Mouse (Mus musculus): Measurements from ENCODE around the gene Kdf1. TPM values are rescaled to one million over a fixed set of nuclear protein-coding genes. Genes with fewer than 3 reads are reported as not detected.

Gene Kdf1
- 8.6 and 10.3 TPM in 2 replicates for polyA plus RNA-seq (2015; fragmentation: Nextera tagmentation; extraction: Ambion mirVana)

DNA sequence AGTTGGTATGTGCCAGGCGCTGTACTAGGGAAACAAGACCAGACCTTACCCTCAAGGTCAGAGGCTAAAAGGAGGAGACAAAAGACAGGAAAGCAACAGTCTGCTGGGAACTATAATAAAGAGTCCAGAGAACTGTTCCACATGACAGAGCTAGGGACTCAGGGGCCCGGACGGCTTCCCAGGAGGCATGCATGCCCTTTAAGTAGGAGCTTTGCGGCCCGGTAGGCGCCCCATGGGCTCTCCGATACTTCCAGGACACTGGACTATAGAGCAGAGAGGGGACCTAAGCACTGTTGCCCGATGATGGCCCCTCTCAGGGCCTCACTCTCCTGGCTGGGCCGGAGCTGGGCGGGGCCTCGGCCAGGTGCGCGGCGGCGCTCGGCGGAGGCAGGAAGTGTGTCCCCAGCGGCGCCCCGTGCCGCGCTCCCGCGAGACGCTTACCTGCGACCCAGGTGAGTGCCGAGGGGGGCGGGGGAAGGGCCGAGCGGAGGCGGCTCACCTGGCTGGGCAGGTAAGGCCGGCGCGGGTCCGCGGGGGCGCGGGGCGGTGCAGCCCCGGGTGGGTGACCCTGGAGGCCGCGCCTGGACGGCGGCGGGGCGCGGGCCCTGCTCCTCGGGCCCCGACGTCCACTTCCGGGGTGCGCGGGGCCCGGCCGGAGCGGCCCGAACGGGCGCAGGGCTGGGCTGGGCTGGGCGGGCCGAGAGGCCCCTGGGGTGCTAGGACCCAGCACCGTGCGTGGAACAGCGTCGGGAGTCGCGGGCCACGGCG is at the start of gene Kdf1:
Gene Kdf1, plus strand, starts transcription at position 363 of the 768 bp plus-strand sequence.
- H3K9me3 ChIP-seq, result no peaks in the 10 kb centered on the region
- ATAC-seq (ENCODE audit: low FRiP score, low read depth), result peak; percentile 40; the same call in 1 of the 2 replicates
- H3K4me2 ChIP-seq (replicated peaks), result peak within 1 kb of the TSS; percentile 72
- peaks cover 7% of the 10 kb centered on the region; the same call in 1 of the 2 replicates for H3K4me1 ChIP-seq
- peak within 1 kb of the TSS; percentile 53 for H3K4me3 ChIP-seq
- peak within 1 kb of the TSS; percentile 59 for H3K9ac ChIP-seq
- peaks cover 64% of the 10 kb centered on the region for H3K27me3 ChIP-seq
- H3K27ac ChIP-seq, result no peak within 1 kb of the TSS
- 3% methylated on average over 68 of the region's 69 CpGs for WGBS
- no peaks in the 10 kb centered on the region for H3K36me3 ChIP-seq

DNA sequence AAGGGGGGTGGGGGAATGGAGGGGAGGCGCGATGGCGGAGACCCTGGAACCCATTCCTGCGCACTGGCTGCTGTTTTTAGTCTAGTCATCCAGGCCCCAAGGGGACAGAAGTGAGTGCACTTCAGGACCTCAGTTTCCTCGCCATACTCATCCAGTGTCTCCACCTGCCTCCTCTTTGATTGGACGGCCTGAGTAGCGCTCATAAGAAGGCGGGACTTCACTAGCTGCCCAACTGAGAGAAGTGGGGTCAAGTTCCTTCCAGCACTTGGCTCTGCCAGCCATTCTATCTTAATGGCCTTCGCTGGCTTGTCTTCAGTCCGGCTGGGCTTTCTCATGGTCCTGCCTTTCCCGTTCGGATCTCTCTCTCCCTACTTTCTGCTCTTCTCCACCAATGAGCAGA is 49.6 kb upstream of the Kdf1 start:
- 0 out of 2 replicates have a peak, but pooled peaks cover 4% of the 10 kb centered on the region for H3K9me3 ChIP-seq

DNA sequence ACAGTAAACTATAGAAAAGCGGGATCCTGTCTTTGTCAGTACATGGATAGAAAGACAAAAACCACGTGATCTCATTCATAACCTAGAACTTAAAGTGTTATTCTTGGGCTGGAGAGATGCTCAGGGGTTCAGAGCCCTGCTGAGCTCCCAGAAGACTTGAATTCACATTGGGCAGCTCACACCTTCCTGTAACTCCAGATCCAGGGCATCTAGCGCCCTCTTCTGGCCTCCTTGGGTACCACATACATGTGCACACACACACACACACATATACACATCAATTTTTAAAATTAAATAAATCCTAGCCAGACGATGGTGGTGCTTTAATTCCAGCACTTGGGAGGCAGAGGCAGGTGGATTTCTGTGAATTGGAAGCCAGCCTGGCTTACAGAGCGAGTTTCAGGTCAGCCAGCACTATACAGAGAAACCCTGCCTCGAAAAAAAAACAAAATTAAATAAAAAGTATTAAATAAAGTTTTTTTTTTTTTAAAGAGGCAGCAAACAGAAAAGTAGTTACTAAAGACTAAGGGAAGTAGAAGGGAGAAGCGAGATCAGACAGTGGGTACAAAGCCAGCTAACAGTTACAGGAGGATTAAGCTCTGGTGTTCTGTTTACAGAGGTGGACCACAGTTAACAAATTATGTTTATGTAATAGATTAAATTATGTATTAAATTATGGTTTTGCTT is 47.5 kb upstream of the Kdf1 start:
- H3K27me3 ChIP-seq, result peaks cover 3% of the 10 kb centered on the region; the same call in 1 of the 2 replicates
- H3K4me3 ChIP-seq, result no peak overlapping the region
- ATAC-seq (ENCODE audit: low FRiP score, low read depth), result no peak
- H3K27ac ChIP-seq, result no peak overlapping the region
- peaks cover 11% of the 10 kb centered on the region; the same call in 1 of the 2 replicates for H3K4me1 ChIP-seq
- 83% methylated on average over 7 of the region's 7 CpGs for WGBS
- H3K4me2 ChIP-seq (replicated peaks), result no peak overlapping the region
- 0 out of 2 replicates have a peak, but pooled peaks cover 4% of the 10 kb centered on the region for H3K9me3 ChIP-seq
- H3K36me3 ChIP-seq, result no peaks in the 10 kb centered on the region
- H3K9ac ChIP-seq, result no peak overlapping the region

More for the DNA sequence above, 49.6 kb upstream of the Kdf1 start:
- Histone ChIP-seq H3K27me3 (no peaks in the 10 kb centered on the region; the same call in 1 of the 2 replicates), H3K4me2 (replicated peaks) (peak overlapping the region; percentile 95), H3K27ac (no peak overlapping the region), H3K4me3 (peak overlapping the region; percentile 60), H3K4me1 (peaks cover 11% of the 10 kb centered on the region; the same call in 1 of the 2 replicates), H3K9ac (no peak overlapping the region), H3K36me3 (no peaks in the 10 kb centered on the region)
- 0 out of 2 replicates have a peak, but pooled peaks have one; percentile 17 for ATAC-seq (ENCODE audit: low FRiP score, low read depth)
- 16% methylated on average over 12 of the region's 12 CpGs for whole genome bisulfite sequencing

DNA sequence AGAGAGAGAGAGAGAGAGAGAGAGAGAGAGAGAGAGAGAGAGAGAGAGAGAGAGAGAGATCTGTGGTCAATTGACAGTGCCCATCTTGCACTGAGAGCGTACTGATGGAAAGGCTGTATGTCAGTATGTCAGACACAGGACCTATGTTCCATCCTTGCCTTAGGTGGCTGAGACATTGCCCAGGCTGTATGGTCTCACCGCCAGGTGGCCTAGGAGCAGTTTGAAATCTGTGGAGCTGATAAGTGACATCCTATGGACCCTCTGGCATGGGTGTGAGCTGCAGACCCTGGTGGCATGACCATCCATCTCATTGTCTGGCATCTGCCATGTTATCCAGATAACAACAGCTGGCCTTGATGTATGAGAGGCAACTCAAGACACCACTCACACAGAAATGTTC is 44.9 kb upstream of the Kdf1 start:
- Histone ChIP-seq H3K27ac (no peak overlapping the region), H3K9me3 (0 out of 2 replicates have a peak, but pooled peaks cover 4% of the 10 kb centered on the region), H3K4me3 (no peak overlapping the region), H3K9ac (no peak overlapping the region), H3K4me1 (peaks cover 5% of the 10 kb centered on the region; the same call in 1 of the 2 replicates), H3K27me3 (peaks cover 24% of the 10 kb centered on the region), H3K4me2 (replicated peaks) (no peak overlapping the region), H3K36me3 (no peaks in the 10 kb centered on the region)
- WGBS, result 66% methylated on average over 2 of the region's 2 CpGs
- ATAC-seq (ENCODE audit: low FRiP score, low read depth), result no peak

DNA sequence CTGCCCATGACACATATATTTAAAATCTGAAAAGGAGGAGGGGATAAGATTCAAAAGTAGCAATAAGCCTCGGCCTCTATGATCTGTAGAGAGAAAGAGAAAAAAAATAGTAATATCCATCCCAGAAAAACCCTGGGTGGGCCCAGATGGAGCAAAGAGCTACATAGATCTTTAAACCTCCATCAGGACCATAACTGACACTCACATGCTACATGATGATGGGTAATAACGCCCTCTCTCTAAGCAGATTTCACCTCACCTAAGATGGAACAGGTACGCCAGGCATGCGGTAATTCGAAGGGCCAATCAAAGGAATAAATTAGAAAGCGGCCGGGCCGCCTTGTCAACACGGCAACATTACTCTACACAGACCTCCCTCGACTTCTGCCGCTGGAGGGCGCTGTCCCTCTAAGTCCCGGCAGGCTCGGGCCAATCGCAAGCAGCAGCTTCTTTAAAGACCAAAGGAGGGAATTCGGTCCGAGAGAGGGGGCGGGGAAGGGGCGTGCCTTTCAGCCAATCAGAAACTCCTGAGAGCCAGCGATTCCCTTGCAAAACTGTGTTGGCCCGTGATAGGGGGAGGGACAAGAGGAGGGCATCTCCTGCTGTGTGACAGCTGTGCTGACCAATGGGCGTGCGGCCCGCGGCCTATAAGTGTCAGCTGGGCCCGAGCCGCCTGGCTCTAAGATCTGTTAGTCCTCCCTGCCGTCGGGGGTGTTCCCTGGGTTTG is 39.1 kb upstream of the Kdf1 start, which contains the start of gene Tent5b:
Gene Tent5b, plus strand, starts transcription at position 675 of the 727 bp plus-strand sequence.
- Histone ChIP-seq H3K36me3 (no peaks in the 10 kb centered on the region), H3K4me3 (peak within 1 kb of the TSS; percentile 52), H3K27ac (no peak within 1 kb of the TSS), H3K27me3 (peaks cover 73% of the 10 kb centered on the region), H3K9ac (peak within 1 kb of the TSS; percentile 59), H3K4me2 (replicated peaks) (peak within 1 kb of the TSS; percentile 67), H3K9me3 (no peaks in the 10 kb centered on the region), H3K4me1 (peaks cover 17% of the 10 kb centered on the region)
- WGBS, result 3% methylated on average over 29 of the region's 29 CpGs
- ATAC-seq (ENCODE audit: low FRiP score, low read depth), result peak; percentile 98

DNA sequence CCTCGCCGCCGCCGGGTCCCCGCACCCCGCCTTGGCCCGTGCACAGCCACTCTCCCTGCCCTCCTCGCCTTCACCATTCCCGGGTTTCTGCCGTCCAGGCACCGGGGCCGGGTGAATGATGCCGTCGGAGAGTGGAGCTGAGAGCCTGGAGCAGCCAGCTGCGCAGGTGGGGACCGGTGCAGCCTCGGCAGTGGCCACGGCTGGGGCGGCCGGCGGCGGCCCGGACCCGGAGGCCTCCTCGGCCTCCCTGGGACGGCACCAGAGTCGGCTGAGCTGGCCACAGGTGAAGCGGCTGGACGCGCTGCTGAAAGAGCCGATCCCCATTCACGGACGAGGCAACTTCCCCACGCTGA is 38.6 kb upstream of the Kdf1 start:
- Histone ChIP-seq H3K27me3 (peaks cover 74% of the 10 kb centered on the region), H3K9ac (peak overlapping the region; percentile 59), H3K36me3 (no peaks in the 10 kb centered on the region), H3K4me2 (replicated peaks) (peak overlapping the region; percentile 67), H3K27ac (no peak overlapping the region), H3K4me1 (peaks cover 18% of the 10 kb centered on the region), H3K4me3 (peak overlapping the region; percentile 52), H3K9me3 (no peaks in the 10 kb centered on the region)
- 3% methylated on average over 34 of the region's 34 CpGs for WGBS
- ATAC-seq (ENCODE audit: low FRiP score, low read depth), result no peak

DNA sequence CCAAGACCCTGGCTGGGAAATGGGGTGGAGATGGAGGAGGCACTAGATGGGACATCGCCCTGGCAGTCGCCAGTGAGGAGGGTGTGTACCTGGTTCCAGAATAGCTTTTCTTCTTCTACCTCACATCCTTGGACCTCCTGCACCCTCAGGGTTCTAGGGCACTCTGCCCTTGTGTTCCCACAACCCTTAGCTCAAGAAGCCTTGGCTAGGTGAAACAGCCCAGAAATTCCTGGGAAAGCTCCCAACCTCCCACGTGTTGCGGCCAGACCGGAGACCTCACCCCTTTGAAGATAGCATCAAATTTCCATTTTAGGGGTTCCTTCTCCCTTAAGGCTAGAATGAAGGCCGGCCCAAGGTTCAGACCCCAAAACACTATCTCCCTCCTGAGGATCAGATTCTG is 38.0 kb upstream of the Kdf1 start:
- whole genome bisulfite sequencing, result 39% methylated on average over 6 of the region's 6 CpGs
- Histone ChIP-seq H3K4me2 (replicated peaks) (peak overlapping the region; percentile 67), H3K9ac (no peak overlapping the region), H3K36me3 (no peaks in the 10 kb centered on the region), H3K9me3 (no peaks in the 10 kb centered on the region), H3K27ac (no peak overlapping the region), H3K4me1 (peaks cover 18% of the 10 kb centered on the region), H3K27me3 (peaks cover 73% of the 10 kb centered on the region), H3K4me3 (peak overlapping the region; percentile 52)
- ATAC-seq (ENCODE audit: low FRiP score, low read depth), result no peak

DNA sequence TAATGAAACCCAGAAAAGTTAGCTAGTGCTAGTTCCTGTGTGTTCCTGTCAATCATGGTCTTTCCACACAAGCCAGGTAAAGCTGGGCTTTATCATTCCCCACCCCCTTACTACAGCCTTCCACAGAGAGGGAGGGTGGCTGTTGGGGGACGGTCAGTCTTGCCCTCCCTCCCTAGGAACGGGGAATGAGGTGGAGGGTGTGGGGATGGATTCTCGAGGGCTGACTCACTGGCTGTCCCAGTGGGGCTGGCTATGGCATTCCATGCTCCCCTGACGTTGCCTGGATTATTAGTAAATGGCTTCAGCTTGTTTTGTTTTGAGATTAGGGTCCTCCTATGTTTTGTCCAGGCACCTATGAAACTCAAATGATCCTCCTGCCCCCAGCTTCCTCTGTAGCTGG is 37.3 kb upstream of the Kdf1 start:
- Histone ChIP-seq H3K27ac (no peak overlapping the region), H3K4me3 (no peak overlapping the region), H3K4me2 (replicated peaks) (no peak overlapping the region), H3K27me3 (peaks cover 69% of the 10 kb centered on the region), H3K9me3 (no peaks in the 10 kb centered on the region), H3K36me3 (no peaks in the 10 kb centered on the region), H3K4me1 (peaks cover 18% of the 10 kb centered on the region), H3K9ac (no peak overlapping the region)
- ATAC-seq (ENCODE audit: low FRiP score, low read depth), result no peak
- WGBS, result 29% methylated on average over 4 of the region's 4 CpGs

DNA sequence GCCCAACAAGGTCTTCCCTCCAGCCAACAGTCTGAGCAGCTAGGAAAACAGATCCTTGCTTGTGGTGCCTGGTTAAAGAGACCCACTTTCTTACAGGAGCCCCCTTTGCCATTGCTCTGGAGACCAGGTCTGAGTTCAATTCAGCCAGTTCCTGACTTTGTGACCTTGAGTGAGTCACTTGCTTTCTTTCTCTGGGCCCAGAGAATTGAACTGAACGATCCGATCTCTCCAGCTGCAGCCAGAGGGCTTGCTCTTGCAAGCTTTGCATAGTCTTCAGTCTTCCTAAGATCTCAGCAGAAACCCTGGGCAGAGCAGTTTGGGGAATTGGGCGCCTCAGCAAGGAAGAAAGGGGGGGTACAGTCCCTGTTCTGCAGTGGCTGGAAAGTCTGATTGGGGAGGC is 36.3 kb upstream of the Kdf1 start:
- H3K36me3 ChIP-seq, result no peaks in the 10 kb centered on the region
- no peaks in the 10 kb centered on the region for H3K9me3 ChIP-seq
- no peak overlapping the region for H3K27ac ChIP-seq
- WGBS, result 79% methylated on average over 3 of the region's 3 CpGs
- H3K4me3 ChIP-seq, result no peak overlapping the region
- no peak for ATAC-seq (ENCODE audit: low FRiP score, low read depth)
- no peak overlapping the region for H3K4me2 ChIP-seq (replicated peaks)
- H3K4me1 ChIP-seq, result peaks cover 18% of the 10 kb centered on the region
- H3K27me3 ChIP-seq, result peaks cover 62% of the 10 kb centered on the region
- H3K9ac ChIP-seq, result no peak overlapping the region

DNA sequence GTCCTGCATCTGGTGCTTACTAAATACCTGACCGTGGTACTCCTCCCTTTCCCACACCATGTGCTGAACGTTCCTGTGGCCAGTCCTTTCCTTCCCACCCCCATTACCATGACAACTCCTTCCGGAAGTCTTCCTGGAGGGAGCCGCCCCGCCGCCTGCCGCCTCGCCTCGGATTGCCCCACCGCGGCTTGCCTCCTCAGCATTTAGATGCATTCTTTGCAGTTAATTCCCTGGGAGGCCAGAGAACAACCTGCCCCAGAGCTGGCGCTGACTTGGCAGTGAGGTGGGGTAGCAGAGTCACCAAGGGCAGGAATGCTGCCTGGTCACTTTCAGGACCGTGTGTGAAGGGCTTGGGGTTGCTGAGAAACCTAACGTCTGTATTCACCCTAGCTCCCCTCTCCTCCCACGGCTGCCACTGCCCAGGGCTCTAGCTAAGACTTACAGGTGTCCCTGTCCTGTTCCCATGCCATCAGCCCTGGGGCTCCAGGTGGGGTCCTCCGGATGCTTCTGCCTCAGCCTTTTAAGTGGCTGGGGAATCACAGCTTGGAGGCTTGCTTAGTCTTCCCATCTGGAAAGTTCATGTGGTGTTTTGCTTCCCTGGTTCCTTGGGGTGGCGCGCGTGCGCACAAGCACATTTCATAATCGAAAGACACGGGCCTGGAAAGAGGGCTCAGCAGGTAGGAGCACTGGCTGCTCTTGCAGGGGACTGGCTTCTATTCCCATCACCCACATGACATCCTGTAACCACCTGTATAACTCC is 34.3 kb upstream of the Kdf1 start:
- H3K9ac ChIP-seq, result peak overlapping the region; percentile 36
- peak overlapping the region; percentile 13; the same call in 1 of the 2 replicates for H3K4me3 ChIP-seq
- no peak overlapping the region; the same call in 1 of the 2 replicates for H3K27ac ChIP-seq
- H3K9me3 ChIP-seq, result no peaks in the 10 kb centered on the region
- ATAC-seq (ENCODE audit: low FRiP score, low read depth), result no peak
- peaks cover 44% of the 10 kb centered on the region for H3K27me3 ChIP-seq
- no peaks in the 10 kb centered on the region for H3K36me3 ChIP-seq
- H3K4me1 ChIP-seq, result peaks cover 27% of the 10 kb centered on the region
- 10% methylated on average over 22 of the region's 22 CpGs for WGBS
- H3K4me2 ChIP-seq (replicated peaks), result peak overlapping the region; percentile 50

DNA sequence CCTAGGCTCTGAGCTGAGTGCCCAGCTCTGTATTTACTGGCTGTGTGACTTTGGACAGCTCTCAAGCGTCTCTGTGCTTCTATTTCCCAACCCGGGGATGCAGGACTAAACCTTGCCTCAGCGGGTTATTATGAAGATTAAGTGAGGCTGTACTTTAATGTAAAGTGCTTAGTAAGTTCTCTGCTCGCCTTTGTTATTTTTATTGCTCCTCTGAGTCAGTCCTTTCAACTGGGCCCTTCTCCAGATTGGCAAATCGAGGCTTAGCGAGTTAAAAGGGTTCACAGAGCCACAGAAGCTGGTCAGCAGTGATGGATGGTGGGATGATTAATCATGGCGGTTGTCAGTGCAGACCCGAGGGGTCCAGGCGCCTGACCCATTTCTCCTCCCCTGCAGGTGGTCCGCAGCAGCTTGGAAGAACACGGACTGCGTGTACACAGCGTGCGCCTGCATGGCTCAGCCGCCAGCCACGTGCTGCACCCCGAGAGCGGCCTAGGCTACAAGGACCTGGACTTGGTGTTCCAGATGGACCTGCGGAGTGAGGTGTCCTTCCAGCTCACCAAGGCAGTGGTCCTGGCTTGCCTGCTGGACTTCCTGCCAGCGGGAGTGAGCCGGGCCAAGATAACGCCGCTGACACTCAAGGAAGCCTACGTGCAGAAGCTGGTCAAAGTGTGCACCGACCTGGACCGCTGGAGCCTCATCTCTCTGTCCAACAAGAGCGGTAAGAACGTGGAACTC is 32.9 kb upstream of the Kdf1 start:
- ATAC-seq (ENCODE audit: low FRiP score, low read depth), result no peak
- H3K36me3 ChIP-seq, result no peaks in the 10 kb centered on the region
- no peak overlapping the region for H3K27ac ChIP-seq
- H3K4me3 ChIP-seq, result no peak overlapping the region
- 87% methylated on average over 28 of the region's 28 CpGs for WGBS
- peaks cover 22% of the 10 kb centered on the region for H3K4me1 ChIP-seq
- no peaks in the 10 kb centered on the region for H3K9me3 ChIP-seq
- peaks cover 33% of the 10 kb centered on the region for H3K27me3 ChIP-seq
- H3K4me2 ChIP-seq (replicated peaks), result no peak overlapping the region
- H3K9ac ChIP-seq, result no peak overlapping the region

Data from limb, embryonic 13.5 days (tissue).